Mouse (Mus musculus): Measurements from ENCODE around the gene Trpt1. TPM values are rescaled to one million over a fixed set of nuclear protein-coding genes. Genes with fewer than 3 reads are reported as not detected.

The Trpt1 gene
- total RNA-seq, 2 experiments from 2014 or later = 0.08 to 1.4 TPM

- ATAC-seq (replicated peaks; ENCODE audit: poor library complexity) = peak; percentile 95
Measured at GRCm38 (mm10) chr19:7039841-7040636, 44.1 kb downstream of the Trpt1 start, which contains the start of gene Stip1. Stip1 (minus strand) TSS chr19:7039967.

- ATAC-seq (replicated peaks; ENCODE audit: poor library complexity) = 0 out of 2 replicates have a peak, but pooled peaks have one; percentile 2
Measured at GRCm38 (mm10) chr19:7040637-7041130, 44.8 kb downstream of the Trpt1 start.

- ATAC-seq (replicated peaks; ENCODE audit: poor library complexity) = no peak
Measured at GRCm38 (mm10) chr19:7041171-7041570, 45.2 kb downstream of the Trpt1 start.

- no peak for ATAC-seq (replicated peaks; ENCODE audit: poor library complexity)
Measured at GRCm38 (mm10) chr19:7044279-7044678, 48.3 kb downstream of the Trpt1 start.

- no peak for ATAC-seq (replicated peaks; ENCODE audit: poor library complexity)
Measured at GRCm38 (mm10) chr19:7044706-7045105, 48.8 kb downstream of the Trpt1 start.

Other genes with a start within 250 kb of the Trpt1 start
- gene Rps6ka4, start 155.5 kb upstream of the Trpt1 start, total RNA-seq (2015) = 1.0 and 4.1 TPM in 2 replicates
- gene Rps6ka4, start 155.5 kb upstream of the Trpt1 start, total RNA-seq (2017) = 3.8 and 4.3 TPM in 2 replicates
- 6.9 and 7.6 TPM in 2 replicates for gene Ccdc88b, start 137.9 kb upstream of the Trpt1 start, total RNA-seq (2015)
- 48.6 and 53.0 TPM in 2 replicates for gene Ccdc88b, start 137.9 kb upstream of the Trpt1 start, total RNA-seq (2017)
- 149 and 168 TPM in 2 replicates for gene Trmt112, start 86.4 kb upstream of the Trpt1 start, total RNA-seq (2015)
- 229 and 256 TPM in 2 replicates for gene Trmt112, start 86.4 kb upstream of the Trpt1 start, total RNA-seq (2017)
- 310 and 346 TPM in 2 replicates for gene Prdx5, start 86.0 kb upstream of the Trpt1 start, total RNA-seq (2015)
- gene Prdx5, start 86.0 kb upstream of the Trpt1 start, total RNA-seq (2017) = 546 and 620 TPM in 2 replicates
- gene Esrra, start 74.3 kb upstream of the Trpt1 start, total RNA-seq (2015) = 8.5 and 10.2 TPM in 2 replicates
- 23.9 and 27.5 TPM in 2 replicates for gene Esrra, start 74.3 kb upstream of the Trpt1 start, total RNA-seq (2017)
- gene Catsperz, start 70.8 kb upstream of the Trpt1 start, total RNA-seq (2015) = 1.3 and 2.1 TPM in 2 replicates
- 0.67 and 0.98 TPM in 2 replicates for gene Catsperz, start 70.8 kb upstream of the Trpt1 start, total RNA-seq (2017)
- not detected in 2 replicates for gene Kcnk4, start 61.6 kb upstream of the Trpt1 start, total RNA-seq (2015)
- not detected in 2 replicates for gene Kcnk4, start 61.6 kb upstream of the Trpt1 start, total RNA-seq (2017)
- 13.4 and 14.1 TPM in 2 replicates for gene Bad, start 54.3 kb upstream of the Trpt1 start, total RNA-seq (2015)
- gene Bad, start 54.3 kb upstream of the Trpt1 start, total RNA-seq (2017) = 43.1 and 56.3 TPM in 2 replicates
- 9.4 and 13.1 TPM in 2 replicates for gene Gpr137, start 53.7 kb upstream of the Trpt1 start, total RNA-seq (2015)
- 14.0 and 20.3 TPM in 2 replicates for gene Gpr137, start 53.7 kb upstream of the Trpt1 start, total RNA-seq (2017)
- 190 and 236 TPM in 2 replicates for gene Ppp1r14b, start 21.2 kb upstream of the Trpt1 start, total RNA-seq (2015)
- 131 and 141 TPM in 2 replicates for gene Ppp1r14b, start 21.2 kb upstream of the Trpt1 start, total RNA-seq (2017)
- gene Plcb3, start 19.7 kb upstream of the Trpt1 start, total RNA-seq (2015) = 5.0 and 6.8 TPM in 2 replicates
- 7.3 and 7.6 TPM in 2 replicates for gene Plcb3, start 19.7 kb upstream of the Trpt1 start, total RNA-seq (2017)
- 123 and 129 TPM in 2 replicates for gene Fkbp2, start 15.6 kb upstream of the Trpt1 start, total RNA-seq (2015)
- 176 and 181 TPM in 2 replicates for gene Fkbp2, start 15.6 kb upstream of the Trpt1 start, total RNA-seq (2017)
- gene Vegfb, start 8.5 kb upstream of the Trpt1 start, total RNA-seq (2015) = 30.4 and 33.1 TPM in 2 replicates
- 11.6 and 13.6 TPM in 2 replicates for gene Vegfb, start 8.5 kb upstream of the Trpt1 start, total RNA-seq (2017)
- 10.2 and 11.5 TPM in 2 replicates for gene Dnajc4, start 3.6 kb upstream of the Trpt1 start, total RNA-seq (2015)
- 8.6 and 17.8 TPM in 2 replicates for gene Dnajc4, start 3.6 kb upstream of the Trpt1 start, total RNA-seq (2017)
- 10.6 and 18.9 TPM in 2 replicates for gene Nudt22, start within 50 bp of the Trpt1 start, total RNA-seq (2015)
- 7.7 and 13.3 TPM in 2 replicates for gene Nudt22, start within 50 bp of the Trpt1 start, total RNA-seq (2017)
- gene Fermt3, start 23.3 kb downstream of the Trpt1 start, total RNA-seq (2015) = 63.8 and 78.7 TPM in 2 replicates
- 216 and 225 TPM in 2 replicates for gene Fermt3, start 23.3 kb downstream of the Trpt1 start, total RNA-seq (2017)
- gene Stip1, start 43.8 kb downstream of the Trpt1 start, total RNA-seq (2015) = 197 and 204 TPM in 2 replicates
- 244 and 250 TPM in 2 replicates for gene Stip1, start 43.8 kb downstream of the Trpt1 start, total RNA-seq (2017)
- 12.7 and 17.6 TPM in 2 replicates for gene Macrod1, start 60.7 kb downstream of the Trpt1 start, total RNA-seq (2015)
- gene Macrod1, start 60.7 kb downstream of the Trpt1 start, total RNA-seq (2017) = 0.68 and 3.7 TPM in 2 replicates
- not detected in 2 replicates for gene Flrt1, start 109.6 kb downstream of the Trpt1 start, total RNA-seq (2015)
- gene Flrt1, start 109.6 kb downstream of the Trpt1 start, total RNA-seq (2017) = not detected in 2 replicates
- 33.1 and 34.0 TPM in 2 replicates for gene Otub1, start 210.2 kb downstream of the Trpt1 start, total RNA-seq (2015)
- gene Otub1, start 210.2 kb downstream of the Trpt1 start, total RNA-seq (2017) = 60.8 and 69.5 TPM in 2 replicates
- 599 and 622 TPM in 2 replicates for gene Cox8a, start 221.5 kb downstream of the Trpt1 start, total RNA-seq (2015)
- 549 and 714 TPM in 2 replicates for gene Cox8a, start 221.5 kb downstream of the Trpt1 start, total RNA-seq (2017)
- gene Naa40, start 245.1 kb downstream of the Trpt1 start, total RNA-seq (2015) = 49.8 and 57.5 TPM in 2 replicates
- gene Naa40, start 245.1 kb downstream of the Trpt1 start, total RNA-seq (2017) = 47.1 and 51.8 TPM in 2 replicates

Data from megakaryocyte progenitor cell, adult 5-6 weeks (primary cell).